In genomic region chr8:77380844-77381243, GRCm38 (mm10) we compare ENCODE assay signal across 26 mouse cellular contexts.
"Had no signal": no experiment of that assay in that cellular context is flagged by ENCODE, and none has a peak within 500 bp of the region (broad histone marks: within the 10 kb centered on the region; RNA-seq: fewer than 3 reads in every experiment).

No protein-coding gene starts in this region.

- H3K4me3 ChIP-seq: heart, adult 2 months; heart, embryonic 13.5 days; heart, embryonic 15.5 days; hindbrain, embryonic 10.5 days; hindbrain, embryonic 12.5 days; intestine, embryonic 15.5 days; layer of hippocampus, adult 2 months; liver, embryonic 13.5 days; liver, embryonic 15.5 days had no signal

- H3K4me1 ChIP-seq: intestine, embryonic 15.5 days; liver, embryonic 15.5 days had no signal

- H3K27ac ChIP-seq: heart, adult 2 months; heart, embryonic 13.5 days; heart, embryonic 15.5 days; hindbrain, embryonic 10.5 days; hindbrain, embryonic 12.5 days; hindbrain, embryonic 14.5 days; intestine, embryonic 15.5 days; layer of hippocampus, adult 2 months; liver, embryonic 13.5 days; liver, embryonic 15.5 days had no signal

- H3K9ac ChIP-seq: heart, embryonic 13.5 days; heart, embryonic 15.5 days; hindbrain, embryonic 12.5 days; hindbrain, embryonic 14.5 days; intestine, embryonic 15.5 days; liver, embryonic 13.5 days; liver, embryonic 15.5 days; liver, postnatal 0 days had no signal

- ATAC-seq: hindbrain, embryonic 16.5 days; inflammation-experienced regulatory T-cells, adult 6 months; intestine, embryonic 15.5 days; intestine, postnatal 0 days; liver, postnatal 0 days had no signal

- H3K36me3 ChIP-seq: hindbrain, embryonic 12.5 days; intestine, embryonic 15.5 days had no signal

- DNase-seq: gastrocnemius, postnatal 25 days; heart, adult 2 months; heart, postnatal 4 days; kidney, adult 18-20 months; kidney, adult 8-10 months; kidney, postnatal 10 days; kidney, postnatal 25 days; kidney, postnatal 4 days; layer of hippocampus, postnatal 36 days; left cerebral cortex, postnatal 4 days; liver; liver, embryonic 13.5 days; liver, postnatal 0 days had no signal

- H3K27me3 ChIP-seq: heart, embryonic 13.5 days; heart, embryonic 15.5 days; hindbrain, embryonic 12.5 days; intestine, embryonic 15.5 days; liver, embryonic 13.5 days; liver, embryonic 15.5 days had no signal

- H3K9me3 ChIP-seq: heart, embryonic 13.5 days; heart, embryonic 15.5 days; hindbrain, embryonic 10.5 days; hindbrain, embryonic 12.5 days; intestine, embryonic 15.5 days; liver, embryonic 13.5 days; liver, embryonic 15.5 days had no signal

- H3K4me2 ChIP-seq: heart, embryonic 11.5 days; heart, embryonic 13.5 days; heart, embryonic 15.5 days; hindbrain, embryonic 12.5 days; hindbrain, embryonic 14.5 days; intestine, embryonic 15.5 days; liver, embryonic 11.5 days; liver, embryonic 13.5 days; liver, embryonic 15.5 days had no signal
